Mouse (Mus musculus): ENCODE data around the gene Chst11. TPM values are rescaled to one million over a fixed set of nuclear protein-coding genes. Genes with fewer than 3 reads are reported as not detected.

Chst11 gene
- total and polyA plus RNA-seq, 2 experiments, result 0.09 to 0.16 TPM

DNA sequence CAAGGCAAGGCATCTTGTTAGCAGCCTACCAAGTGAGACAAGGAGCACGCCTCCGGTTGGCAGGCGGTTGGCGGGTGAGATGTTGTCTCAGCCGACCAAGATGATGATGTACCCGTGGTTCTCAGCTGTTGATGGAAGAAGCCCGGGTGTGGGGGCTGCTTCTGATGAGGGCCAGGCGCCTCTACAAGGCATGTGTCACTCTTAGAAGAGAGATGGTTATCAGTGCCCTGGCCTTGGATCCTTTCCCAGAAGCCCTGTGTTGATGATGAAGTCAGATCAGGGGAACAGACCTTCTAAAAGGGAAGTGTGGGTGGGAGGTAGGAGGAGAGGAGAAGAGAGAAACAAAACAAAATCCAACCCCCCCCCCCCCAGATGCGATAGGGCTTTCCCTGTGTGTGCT is 19.1 kb downstream of the Chst11 start:
- Histone ChIP-seq H3K36me3 (ENCODE audit: control insufficient read depth, insufficient read depth, low read length) (no peaks in the 10 kb centered on the region), H3K27ac (replicated peaks; ENCODE audit: insufficient read depth, low read depth, low read length) (no peak overlapping the region), H3K9ac (ENCODE audit: low read depth, low read length) (no peak overlapping the region), H3K27me3 (ENCODE audit: control insufficient read depth, insufficient read depth, low read length) (no peaks in the 10 kb centered on the region; the same call in 1 of the 2 replicates), H3K79me2 (ENCODE audit: control insufficient read depth, insufficient read depth, low read length) (no peaks in the 10 kb centered on the region), H3K4me3 (ENCODE audit: insufficient read depth, low read depth, low read length) (no peak overlapping the region), H3K4me1 (ENCODE audit: control insufficient read depth, insufficient read depth, low read length) (no peaks in the 10 kb centered on the region)
- no peak for TF ChIP-seq POLR2A (IDR thresholded peaks at IDR 0.05; ENCODE audit: extremely low read depth, insufficient read depth, low read length)
- no peak for TF ChIP-seq CTCF (IDR thresholded peaks at IDR 0.05; ENCODE audit: low read depth, low read length)
- DNase-seq (ENCODE audit: extremely low read depth, low read depth, low spot score), result no peak
- 69% methylated on average over 9 of the region's 9 CpGs for WGBS

DNA sequence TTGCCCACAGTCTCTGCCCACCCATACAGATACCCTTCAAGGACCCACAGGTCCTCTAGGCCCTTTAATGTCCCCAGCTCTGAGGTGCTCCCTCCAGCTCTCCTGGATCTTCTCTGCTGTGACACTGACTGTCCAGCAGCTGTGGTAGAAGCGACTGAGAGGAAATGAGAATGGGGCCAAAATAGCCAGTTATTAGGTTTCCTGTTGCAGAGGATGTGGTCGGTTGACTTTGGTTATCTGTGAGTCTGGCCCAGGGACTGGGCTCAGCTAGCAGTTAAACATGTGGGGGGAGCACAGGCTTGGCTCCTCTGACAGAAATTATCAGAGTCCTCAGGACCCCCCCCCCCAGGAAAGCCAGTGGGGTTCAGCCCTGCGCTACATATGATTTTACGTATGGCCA is 19.7 kb downstream of the Chst11 start:
- Histone ChIP-seq H3K27me3 (ENCODE audit: control insufficient read depth, insufficient read depth, low read length) (no peaks in the 10 kb centered on the region; the same call in 1 of the 2 replicates), H3K4me3 (ENCODE audit: insufficient read depth, low read depth, low read length) (no peak overlapping the region), H3K27ac (replicated peaks; ENCODE audit: insufficient read depth, low read depth, low read length) (no peak overlapping the region), H3K9ac (ENCODE audit: low read depth, low read length) (no peak overlapping the region), H3K36me3 (ENCODE audit: control insufficient read depth, insufficient read depth, low read length) (no peaks in the 10 kb centered on the region), H3K79me2 (ENCODE audit: control insufficient read depth, insufficient read depth, low read length) (no peaks in the 10 kb centered on the region), H3K4me1 (ENCODE audit: control insufficient read depth, insufficient read depth, low read length) (no peaks in the 10 kb centered on the region)
- TF ChIP-seq CTCF (IDR thresholded peaks at IDR 0.05; ENCODE audit: low read depth, low read length), result no peak
- TF ChIP-seq POLR2A (IDR thresholded peaks at IDR 0.05; ENCODE audit: extremely low read depth, insufficient read depth, low read length), result no peak
- no peak for DNase-seq (ENCODE audit: extremely low read depth, low read depth, low spot score)
- WGBS, result 77% methylated on average over 4 of the region's 4 CpGs

DNA sequence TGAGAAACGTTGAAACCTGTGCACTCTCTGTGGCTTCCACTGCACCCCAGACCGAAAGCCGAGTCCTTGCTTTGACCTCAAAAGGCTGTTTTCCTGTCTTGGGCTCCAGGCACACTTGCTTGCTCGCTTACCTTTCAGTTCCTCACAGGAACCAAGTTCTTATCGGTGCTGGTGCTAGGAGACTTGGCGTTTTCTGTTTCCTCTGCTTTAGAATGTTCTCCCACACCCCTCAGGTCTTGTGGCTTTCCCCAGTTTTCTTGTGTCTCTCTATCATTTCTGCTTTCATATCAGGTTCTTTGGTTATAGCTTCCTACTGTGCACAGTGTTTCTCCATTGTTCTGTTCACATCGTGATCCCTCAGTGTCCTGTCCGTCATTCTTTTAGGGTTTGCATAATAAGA is 21.0 kb downstream of the Chst11 start:
- TF ChIP-seq POLR2A (IDR thresholded peaks at IDR 0.05; ENCODE audit: extremely low read depth, insufficient read depth, low read length) (no peak), CTCF (IDR thresholded peaks at IDR 0.05; ENCODE audit: low read depth, low read length) (no peak)

DNA sequence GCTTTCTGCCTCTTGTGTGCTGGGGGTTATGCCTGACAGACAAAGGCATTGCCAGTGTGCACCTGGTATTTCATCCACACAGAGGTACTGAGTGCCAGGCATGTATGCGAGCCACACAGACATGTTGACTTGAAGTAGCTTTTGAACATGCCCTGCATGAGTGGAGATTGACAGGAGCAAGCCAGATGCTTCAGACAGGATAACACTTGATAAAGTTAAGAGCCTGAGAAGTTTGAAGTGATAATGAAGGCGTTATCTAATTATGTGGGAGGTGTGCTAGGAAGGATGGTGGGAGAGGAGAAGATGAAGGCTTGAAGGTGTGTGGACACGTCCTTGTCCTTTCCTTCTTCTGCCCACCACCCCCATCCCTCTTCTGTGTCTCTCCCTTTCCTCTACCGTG is 28.7 kb downstream of the Chst11 start:
- H3K79me2 ChIP-seq (ENCODE audit: control insufficient read depth, insufficient read depth, low read length), result no peaks in the 10 kb centered on the region
- no peak for TF ChIP-seq CTCF (IDR thresholded peaks at IDR 0.05; ENCODE audit: low read depth, low read length)
- no peak for TF ChIP-seq POLR2A (IDR thresholded peaks at IDR 0.05; ENCODE audit: extremely low read depth, insufficient read depth, low read length)
- H3K9ac ChIP-seq (ENCODE audit: low read depth, low read length), result no peak overlapping the region
- H3K4me3 ChIP-seq (ENCODE audit: insufficient read depth, low read depth, low read length), result no peak overlapping the region
- no peaks in the 10 kb centered on the region for H3K4me1 ChIP-seq (ENCODE audit: control insufficient read depth, insufficient read depth, low read length)
- no peak for DNase-seq (ENCODE audit: extremely low read depth, low read depth, low spot score)
- no peaks in the 10 kb centered on the region for H3K36me3 ChIP-seq (ENCODE audit: control insufficient read depth, insufficient read depth, low read length)
- H3K27me3 ChIP-seq (ENCODE audit: control insufficient read depth, insufficient read depth, low read length), result no peaks in the 10 kb centered on the region
- H3K27ac ChIP-seq (replicated peaks; ENCODE audit: insufficient read depth, low read depth, low read length), result no peak overlapping the region
- WGBS, result 88% methylated on average over 4 of the region's 4 CpGs

More for the DNA sequence above, 21.0 kb downstream of the Chst11 start:
- Histone ChIP-seq H3K4me3 (ENCODE audit: insufficient read depth, low read depth, low read length) (no peak overlapping the region), H3K79me2 (ENCODE audit: control insufficient read depth, insufficient read depth, low read length) (no peaks in the 10 kb centered on the region), H3K9ac (ENCODE audit: low read depth, low read length) (no peak overlapping the region), H3K4me1 (ENCODE audit: control insufficient read depth, insufficient read depth, low read length) (no peaks in the 10 kb centered on the region), H3K27ac (replicated peaks; ENCODE audit: insufficient read depth, low read depth, low read length) (no peak overlapping the region), H3K36me3 (ENCODE audit: control insufficient read depth, insufficient read depth, low read length) (no peaks in the 10 kb centered on the region), H3K27me3 (ENCODE audit: control insufficient read depth, insufficient read depth, low read length) (no peaks in the 10 kb centered on the region; the same call in 1 of the 2 replicates)
- WGBS, result 84% methylated on average over 8 of the region's 8 CpGs
- no peak for DNase-seq (ENCODE audit: extremely low read depth, low read depth, low spot score)

DNA sequence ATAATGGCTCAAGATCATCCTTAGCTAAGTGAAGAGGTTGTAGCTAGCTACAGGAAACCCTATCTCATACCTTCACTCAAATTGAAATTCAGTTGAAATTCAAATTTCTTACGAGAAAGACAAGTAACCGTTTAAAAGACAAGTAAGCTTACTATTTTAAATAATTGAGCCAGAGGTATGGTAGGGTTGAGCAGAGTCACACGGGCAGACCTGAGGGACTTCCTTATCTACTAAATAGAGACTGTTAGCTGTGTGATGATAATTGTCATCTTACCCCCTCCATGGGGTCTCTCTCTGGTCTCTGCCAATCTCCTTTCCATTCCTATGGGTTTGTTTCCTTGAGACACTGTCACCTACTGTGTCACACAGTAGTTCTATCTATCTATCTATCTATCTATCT is 30.6 kb downstream of the Chst11 start:
- H3K27ac ChIP-seq (replicated peaks; ENCODE audit: insufficient read depth, low read depth, low read length), result no peak overlapping the region
- H3K36me3 ChIP-seq (ENCODE audit: control insufficient read depth, insufficient read depth, low read length), result no peaks in the 10 kb centered on the region
- H3K9ac ChIP-seq (ENCODE audit: low read depth, low read length), result no peak overlapping the region
- no peak for DNase-seq (ENCODE audit: extremely low read depth, low read depth, low spot score)
- H3K4me1 ChIP-seq (ENCODE audit: control insufficient read depth, insufficient read depth, low read length), result no peaks in the 10 kb centered on the region
- 90% methylated on average over 3 of the region's 3 CpGs for WGBS
- no peak overlapping the region for H3K4me3 ChIP-seq (ENCODE audit: insufficient read depth, low read depth, low read length)
- no peaks in the 10 kb centered on the region for H3K27me3 ChIP-seq (ENCODE audit: control insufficient read depth, insufficient read depth, low read length)
- H3K79me2 ChIP-seq (ENCODE audit: control insufficient read depth, insufficient read depth, low read length), result no peaks in the 10 kb centered on the region
- TF ChIP-seq POLR2A (IDR thresholded peaks at IDR 0.05; ENCODE audit: extremely low read depth, insufficient read depth, low read length) (no peak), CTCF (IDR thresholded peaks at IDR 0.05; ENCODE audit: low read depth, low read length) (no peak)

DNA sequence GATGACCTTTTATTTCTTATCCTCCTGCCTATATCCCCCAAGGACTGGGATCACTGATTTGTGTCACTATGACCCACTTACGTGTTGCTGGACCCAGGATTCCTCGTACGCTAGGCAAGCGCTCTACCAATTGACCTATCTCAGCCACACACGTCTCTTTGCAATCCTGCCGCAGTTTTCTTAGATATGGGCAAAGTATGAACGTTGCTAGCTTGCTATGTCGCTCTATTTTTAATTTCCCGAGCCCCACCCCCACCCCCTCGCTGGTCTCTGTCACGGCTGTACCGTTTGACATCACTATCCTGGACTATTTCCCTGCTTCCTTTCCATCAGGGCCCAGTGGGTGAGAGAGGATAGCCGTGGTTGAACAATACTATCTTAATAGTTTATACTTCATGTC is 31.5 kb downstream of the Chst11 start:
- H3K27me3 ChIP-seq (ENCODE audit: control insufficient read depth, insufficient read depth, low read length), result no peaks in the 10 kb centered on the region
- no peaks in the 10 kb centered on the region for H3K79me2 ChIP-seq (ENCODE audit: control insufficient read depth, insufficient read depth, low read length)
- H3K27ac ChIP-seq (replicated peaks; ENCODE audit: insufficient read depth, low read depth, low read length), result no peak overlapping the region
- no peak overlapping the region for H3K9ac ChIP-seq (ENCODE audit: low read depth, low read length)
- TF ChIP-seq CTCF (IDR thresholded peaks at IDR 0.05; ENCODE audit: low read depth, low read length), result no peak
- TF ChIP-seq POLR2A (IDR thresholded peaks at IDR 0.05; ENCODE audit: extremely low read depth, insufficient read depth, low read length), result no peak
- no peak for DNase-seq (ENCODE audit: extremely low read depth, low read depth, low spot score)
- no peak overlapping the region for H3K4me3 ChIP-seq (ENCODE audit: insufficient read depth, low read depth, low read length)
- no peaks in the 10 kb centered on the region for H3K36me3 ChIP-seq (ENCODE audit: control insufficient read depth, insufficient read depth, low read length)
- H3K4me1 ChIP-seq (ENCODE audit: control insufficient read depth, insufficient read depth, low read length), result no peaks in the 10 kb centered on the region
- WGBS, result 76% methylated on average over 13 of the region's 13 CpGs

Measured in liver, adult 2 months (tissue).